Mouse (Mus musculus) hindbrain, embryonic 10.5 days (tissue): ENCODE results near the gene Naaa. TPM values are rescaled to one million over a fixed set of nuclear protein-coding genes. Genes with fewer than 3 reads are reported as not detected.

Source experiments
- DNase-seq: peaks from one replicate; pipeline ENCODE4 v3.0.0-alpha.2; 2017; ENCODE audit warnings: low spot score
- H3K27ac ChIP-seq: fragments of 300-500 bp; sonication (generic); 2 replicates; pipeline ENCODE4 v1.5.1; 2016; ENCODE audit warnings: mild to moderate bottlenecking, moderate library complexity
- H3K27me3 ChIP-seq: fragments of 300-500 bp; sonication (generic); 2 replicates; pipeline ENCODE4 v1.6.1; 2016; ENCODE audit warnings: mild to moderate bottlenecking; ENCODE audit not compliant: poor library complexity, insufficient read depth, severe bottlenecking
- H3K36me3 ChIP-seq: fragments of 300-500 bp; sonication (generic); 2 replicates; pipeline ENCODE4 v1.6.1; 2016; ENCODE audit warnings: mild to moderate bottlenecking, moderate library complexity
- H3K4me1 ChIP-seq: fragments of 300-500 bp; sonication (generic); replicated peaks from 2 replicates; pipeline ENCODE4 v1.6.1; 2016; ENCODE audit warnings: mild to moderate bottlenecking
- H3K4me3 ChIP-seq: fragments of 300-500 bp; sonication (generic); 2 replicates; pipeline ENCODE4 v1.5.1; 2016; ENCODE audit warnings: mild to moderate bottlenecking, moderate library complexity
- H3K9me3 ChIP-seq: fragments of 300-500 bp; sonication (generic); 2 replicates; pipeline ENCODE4 v1.6.1; 2016; ENCODE audit warnings: mild to moderate bottlenecking, moderate library complexity
- WGBS: fragments of 180-500 bp; shearing (Covaris S2); methylation state at CpG from one replicate; pipeline ENCODE4 v1.1.7; 2016; 5-methylcytosine and 5-hydroxymethylcytosine counted together
- polyA plus RNA-seq: library from polyadenylated mRNA; unstranded; fragments of >200 nt; fragmentation: Nextera tagmentation; extraction: Ambion mirVana; gene quantifications from 2 replicates; pipeline ENCODE4 v1.2.1, GENCODE M21; 2016

The Naaa gene
- polyA plus RNA-seq, 1 experiment from 2014 or later, result 5.7 TPM

GRCm38 (mm10) chr5:92228776-92229175 is 49.2 kb downstream of the Naaa start:
- peaks cover 3% of the 10 kb centered on the region; the same call in 1 of the 2 replicates for H3K4me1 ChIP-seq
- no peak overlapping the region for H3K27ac ChIP-seq
- no peaks in the 10 kb centered on the region for H3K27me3 ChIP-seq
- H3K4me3 ChIP-seq, result no peak overlapping the region
- no peak for DNase-seq
- 31% methylated on average over 10 of the region's 10 CpGs for WGBS
- H3K36me3 ChIP-seq, result no peaks in the 10 kb centered on the region
- no peaks in the 10 kb centered on the region for H3K9me3 ChIP-seq

GRCm38 (mm10) chr5:92227782-92228181 is 50.2 kb downstream of the Naaa start:
- no peak overlapping the region for H3K4me3 ChIP-seq
- peaks cover 3% of the 10 kb centered on the region; the same call in 1 of the 2 replicates for H3K4me1 ChIP-seq
- H3K27me3 ChIP-seq, result no peaks in the 10 kb centered on the region
- 86% methylated on average over 7 of the region's 7 CpGs for WGBS
- no peaks in the 10 kb centered on the region for H3K36me3 ChIP-seq
- H3K27ac ChIP-seq, result no peak overlapping the region
- DNase-seq, result no peak
- no peaks in the 10 kb centered on the region for H3K9me3 ChIP-seq

- Histone ChIP-seq H3K4me3 (no peak overlapping the region), H3K27ac (no peak overlapping the region), H3K36me3 (no peaks in the 10 kb centered on the region), H3K27me3 (no peaks in the 10 kb centered on the region), H3K4me1 (peaks cover 8% of the 10 kb centered on the region; the same call in 1 of the 2 replicates), H3K9me3 (no peaks in the 10 kb centered on the region)
- no peak for DNase-seq
- WGBS, result 91% methylated on average over 8 of the region's 8 CpGs
Measured at GRCm38 (mm10) chr5:92220287-92220902, 57.6 kb downstream of the Naaa start.

GRCm38 (mm10) chr5:92219826-92220225 is 58.1 kb downstream of the Naaa start:
- WGBS, result 85% methylated on average over 6 of the region's 6 CpGs
- no peak for DNase-seq
- no peaks in the 10 kb centered on the region for H3K27me3 ChIP-seq
- H3K36me3 ChIP-seq, result no peaks in the 10 kb centered on the region
- H3K9me3 ChIP-seq, result no peaks in the 10 kb centered on the region
- H3K27ac ChIP-seq, result no peak overlapping the region
- H3K4me1 ChIP-seq, result peaks cover 8% of the 10 kb centered on the region; the same call in 1 of the 2 replicates
- no peak overlapping the region for H3K4me3 ChIP-seq

- Histone ChIP-seq H3K27ac (no peak overlapping the region), H3K9me3 (no peaks in the 10 kb centered on the region), H3K27me3 (no peaks in the 10 kb centered on the region), H3K4me1 (peaks cover 8% of the 10 kb centered on the region; the same call in 1 of the 2 replicates), H3K36me3 (no peaks in the 10 kb centered on the region), H3K4me3 (no peak overlapping the region)
- no peak for DNase-seq
- 44% methylated on average over 17 of the region's 17 CpGs for WGBS
Measured at GRCm38 (mm10) chr5:92218915-92219793, 58.8 kb downstream of the Naaa start.

- DNase-seq, result no peak
- 93% methylated on average over 4 of the region's 4 CpGs for WGBS
- Histone ChIP-seq H3K4me1 (peaks cover 8% of the 10 kb centered on the region; the same call in 1 of the 2 replicates), H3K9me3 (no peaks in the 10 kb centered on the region), H3K4me3 (no peak within 1 kb of the TSS), H3K27me3 (no peaks in the 10 kb centered on the region), H3K27ac (no peak within 1 kb of the TSS), H3K36me3 (no peaks in the 10 kb centered on the region)
Measured at GRCm38 (mm10) chr5:92215308-92215707, 62.7 kb downstream of the Naaa start, which contains the start of gene U90926. U90926 (minus strand) TSS chr5:92215408.

- no peaks in the 10 kb centered on the region for H3K4me1 ChIP-seq
- 91% methylated on average over 4 of the region's 4 CpGs for WGBS
- H3K36me3 ChIP-seq, result no peaks in the 10 kb centered on the region
- H3K27me3 ChIP-seq, result no peaks in the 10 kb centered on the region
- H3K4me3 ChIP-seq, result no peak overlapping the region
- H3K27ac ChIP-seq, result no peak overlapping the region
- no peak for DNase-seq
- no peaks in the 10 kb centered on the region for H3K9me3 ChIP-seq
Measured at GRCm38 (mm10) chr5:92212231-92212630, 65.7 kb downstream of the Naaa start.

GRCm38 (mm10) chr5:92210205-92210604 is 67.8 kb downstream of the Naaa start:
- no peaks in the 10 kb centered on the region for H3K27me3 ChIP-seq
- no peak for DNase-seq
- H3K4me1 ChIP-seq, result no peaks in the 10 kb centered on the region
- no peak overlapping the region for H3K4me3 ChIP-seq
- H3K27ac ChIP-seq, result no peak overlapping the region
- no peaks in the 10 kb centered on the region for H3K9me3 ChIP-seq
- peaks cover 7% of the 10 kb centered on the region; the same call in 1 of the 2 replicates for H3K36me3 ChIP-seq
- WGBS, result 83% methylated on average over 8 of the region's 8 CpGs

Other genes with a start within 250 kb of the Naaa start
- gene Cdkl2, start 234.3 kb downstream of the Naaa start, polyA plus RNA-seq, result 0.34 and 0.77 TPM in 2 replicates
- gene G3bp2, start 194.5 kb downstream of the Naaa start, polyA plus RNA-seq, result 273 and 276 TPM in 2 replicates
- gene Uso1, start 140.2 kb downstream of the Naaa start, polyA plus RNA-seq, result 36.6 and 38.5 TPM in 2 replicates
- gene U90926, start 62.8 kb downstream of the Naaa start, polyA plus RNA-seq, result not detected in 2 replicates
- gene Ppef2, start 21.9 kb downstream of the Naaa start, polyA plus RNA-seq, result 0.16 and 0.22 TPM in 2 replicates
- 35.3 and 53.7 TPM in 2 replicates for gene Sdad1, start 32.3 kb upstream of the Naaa start, polyA plus RNA-seq
- not detected in 2 replicates for gene Cxcl9, start 49.9 kb upstream of the Naaa start, polyA plus RNA-seq
- gene Art3, start 53.7 kb upstream of the Naaa start, polyA plus RNA-seq, result 1.6 and 2.7 TPM in 2 replicates
- gene Cxcl10, start 70.7 kb upstream of the Naaa start, polyA plus RNA-seq, result 0.20 and 0.77 TPM in 2 replicates
- 52.7 and 65.8 TPM in 2 replicates for gene Nup54, start 157.0 kb upstream of the Naaa start, polyA plus RNA-seq
- 9.2 and 11.8 TPM in 2 replicates for gene Scarb2, start 228.7 kb upstream of the Naaa start, polyA plus RNA-seq